ENCODE assay signal across 10 mouse cellular contexts in genomic region chr2:152821566-152821965, GRCm38 (mm10). TPM values are rescaled to one million over a fixed set of nuclear protein-coding genes. Genes with fewer than 3 reads are reported as not detected.
DNase-seq lines count a peak whose midpoint lies in the region; ATAC-seq and TF ChIP-seq lines count a peak whose summit lies in the region.
"Had no signal": no experiment of that assay in that cellular context is flagged by ENCODE, and none has a peak within 500 bp of the region (broad histone marks: within the 10 kb centered on the region; RNA-seq: fewer than 3 reads in every experiment).

No protein-coding gene starts in this region.

- peak overlapping the region; percentile 90 for H3K27ac ChIP-seq in heart, embryonic 12.5 days (ENCODE audit: poor library complexity, severe bottlenecking)
- H3K27ac ChIP-seq in midbrain, embryonic 11.5 days (ENCODE audit: low read depth, low read length): no peak overlapping the region
- H3K27ac ChIP-seq in midbrain, embryonic 14.5 days (replicated peaks; ENCODE audit: low read depth, low read length): no peak overlapping the region
- H3K27ac ChIP-seq in hindbrain, postnatal 0 days: peak overlapping the region; percentile 73
- peak overlapping the region; percentile 10 for H3K27ac ChIP-seq in stomach, embryonic 14.5 days (ENCODE audit: low read length)
- H3K27ac ChIP-seq: forebrain, embryonic 13.5 days had no signal

- H3K4me2 ChIP-seq in heart, embryonic 12.5 days: peak overlapping the region; percentile 18; the same call in 1 of the 2 replicates
- no peak overlapping the region for H3K4me2 ChIP-seq in midbrain, embryonic 11.5 days
- H3K4me2 ChIP-seq in midbrain, embryonic 14.5 days (ENCODE audit: low read length): no peak overlapping the region
- H3K4me2 ChIP-seq in hindbrain, postnatal 0 days (ENCODE audit: low read depth, low read length): no peak overlapping the region
- H3K4me2 ChIP-seq in stomach, embryonic 14.5 days (replicated peaks; ENCODE audit: low read depth, low read length): no peak overlapping the region
- H3K4me2 ChIP-seq: forebrain, embryonic 13.5 days had no signal

- H3K9me3 ChIP-seq in heart, embryonic 12.5 days (replicated peaks): no peaks in the 10 kb centered on the region
- no peaks in the 10 kb centered on the region for H3K9me3 ChIP-seq in midbrain, embryonic 11.5 days (ENCODE audit: control insufficient read depth, low read length)
- H3K9me3 ChIP-seq in midbrain, embryonic 14.5 days (ENCODE audit: control insufficient read depth, low read length): no peaks in the 10 kb centered on the region
- no peaks in the 10 kb centered on the region for H3K9me3 ChIP-seq in hindbrain, postnatal 0 days (ENCODE audit: low read length)
- no peaks in the 10 kb centered on the region for H3K9me3 ChIP-seq in stomach, embryonic 14.5 days (ENCODE audit: control insufficient read depth, low read depth, low read length)
- H3K9me3 ChIP-seq: forebrain, embryonic 13.5 days had no signal

- H3K36me3 ChIP-seq in heart, embryonic 12.5 days: peaks cover 10% of the 10 kb centered on the region
- peaks cover 7% of the 10 kb centered on the region for H3K36me3 ChIP-seq in midbrain, embryonic 11.5 days (ENCODE audit: control insufficient read depth, insufficient read depth, low read length)
- peaks cover 27% of the 10 kb centered on the region for H3K36me3 ChIP-seq in midbrain, embryonic 14.5 days (ENCODE audit: control insufficient read depth, insufficient read depth, low read length)
- no peaks in the 10 kb centered on the region for H3K36me3 ChIP-seq in hindbrain, postnatal 0 days (ENCODE audit: insufficient read depth, low read length)
- 0 out of 2 replicates have a peak, but pooled peaks cover 6% of the 10 kb centered on the region for H3K36me3 ChIP-seq in stomach, embryonic 14.5 days (ENCODE audit: control insufficient read depth, insufficient read depth, low read length)

- peaks cover 79% of the 10 kb centered on the region for H3K4me1 ChIP-seq in heart, embryonic 12.5 days (replicated peaks)
- peaks cover 22% of the 10 kb centered on the region for H3K4me1 ChIP-seq in midbrain, embryonic 11.5 days (ENCODE audit: control insufficient read depth, insufficient read depth, low read length)
- H3K4me1 ChIP-seq in midbrain, embryonic 14.5 days (ENCODE audit: control insufficient read depth, insufficient read depth, low read length): peaks cover 51% of the 10 kb centered on the region
- peaks cover 43% of the 10 kb centered on the region for H3K4me1 ChIP-seq in hindbrain, postnatal 0 days (ENCODE audit: insufficient read depth, low read length)
- peaks cover 42% of the 10 kb centered on the region for H3K4me1 ChIP-seq in stomach, embryonic 14.5 days (ENCODE audit: control insufficient read depth, insufficient read depth, low read length)

- DNase-seq in heart, adult 18-20 months: no peak
- peak; percentile 82 for DNase-seq in midbrain, embryonic 11.5 days (ENCODE audit: low spot score, missing footprints)
- DNase-seq in midbrain, embryonic 14.5 days: no peak
- DNase-seq in hindbrain, postnatal 0 days (ENCODE audit: low spot score): no peak
- no peak for DNase-seq in adrenal gland, postnatal 4 days (ENCODE audit: low spot score in 2 of 2)
- DNase-seq in cerebellum, adult 8-10 months: no peak
- DNase-seq: thymus, adult 18-20 months had no signal

- no peak overlapping the region for H3K4me3 ChIP-seq in heart, embryonic 12.5 days
- H3K4me3 ChIP-seq in midbrain, embryonic 11.5 days (ENCODE audit: low read depth, low read length): no peak overlapping the region
- H3K4me3 ChIP-seq in midbrain, embryonic 14.5 days (replicated peaks; ENCODE audit: low read depth, low read length): no peak overlapping the region
- H3K4me3 ChIP-seq in hindbrain, postnatal 0 days (ENCODE audit: low read length): no peak overlapping the region
- H3K4me3 ChIP-seq in stomach, embryonic 14.5 days (ENCODE audit: low read depth, low read length): no peak overlapping the region
- H3K4me3 ChIP-seq: forebrain, embryonic 13.5 days had no signal

- no peaks in the 10 kb centered on the region for H3K27me3 ChIP-seq in heart, embryonic 12.5 days (replicated peaks)
- H3K27me3 ChIP-seq in midbrain, embryonic 11.5 days (ENCODE audit: control insufficient read depth, insufficient read depth, low read length): no peaks in the 10 kb centered on the region
- no peaks in the 10 kb centered on the region for H3K27me3 ChIP-seq in midbrain, embryonic 14.5 days (ENCODE audit: control insufficient read depth, insufficient read depth, low read length)
- H3K27me3 ChIP-seq in hindbrain, postnatal 0 days (ENCODE audit: insufficient read depth, low read length): no peaks in the 10 kb centered on the region
- H3K27me3 ChIP-seq in stomach, embryonic 14.5 days (ENCODE audit: control insufficient read depth, insufficient read depth, low read length): no peaks in the 10 kb centered on the region
- H3K27me3 ChIP-seq: forebrain, embryonic 13.5 days had no signal

- no peak for ATAC-seq in heart, embryonic 12.5 days (ENCODE audit: insufficient number of reproducible peaks, low FRiP score)
- ATAC-seq in midbrain, embryonic 11.5 days (ENCODE audit: low FRiP score): no peak
- no peak for ATAC-seq in midbrain, embryonic 14.5 days (ENCODE audit: low FRiP score, low TSS enrichment)
- no peak for ATAC-seq in hindbrain, postnatal 0 days
- ATAC-seq in stomach, embryonic 14.5 days (ENCODE audit: insufficient number of reproducible peaks, insufficient read depth, low FRiP score, low read depth): no peak
- ATAC-seq: forebrain, embryonic 13.5 days had no signal

- no peak overlapping the region for H3K9ac ChIP-seq in heart, embryonic 12.5 days
- H3K9ac ChIP-seq in midbrain, embryonic 11.5 days (ENCODE audit: low read length): no peak overlapping the region
- H3K9ac ChIP-seq in midbrain, embryonic 14.5 days (replicated peaks; ENCODE audit: low read length): no peak overlapping the region
- H3K9ac ChIP-seq in hindbrain, postnatal 0 days (replicated peaks; ENCODE audit: low read length): no peak overlapping the region
- H3K9ac ChIP-seq in stomach, embryonic 14.5 days (replicated peaks; ENCODE audit: low read depth, low read length): no peak overlapping the region
- H3K9ac ChIP-seq: forebrain, embryonic 13.5 days had no signal

- no peak for TF ChIP-seq CTCF in hindbrain, postnatal 0 days (IDR thresholded peaks at IDR 0.05; ENCODE audit: low read depth)

RNA-seq across cellular contexts. Expression of gene Bcl2l1, which starts 10.0 kb away (rescaled TPM):
- polyA plus RNA-seq in heart, embryonic 12.5 days (2016; fragmentation: Nextera tagmentation; extraction: Ambion mirVana): 83.0 and 85.9 TPM in 2 replicates
- total RNA-seq in heart, adult 18-20 months (2021): 100 to 1,000 TPM in 1 of 2 experiments, 10 to 100 TPM in 1; 77.8 to 111 TPM
- polyA plus RNA-seq in midbrain, embryonic 11.5 days (2014; fragmentation: Nextera tagmentation; extraction: Ambion mirVana): 120 and 125 TPM in 2 replicates
- polyA plus RNA-seq in midbrain, embryonic 14.5 days (2014; fragmentation: Nextera tagmentation; extraction: Ambion mirVana): 171 and 208 TPM in 2 replicates
- 130 and 135 TPM in 2 replicates for total RNA-seq in hindbrain, postnatal 0 days (2014; rRNA removed)
- polyA plus RNA-seq in hindbrain, postnatal 0 days (2015; fragmentation: Nextera tagmentation; extraction: Ambion mirVana): 110 and 123 TPM in 2 replicates
- polyA plus RNA-seq in stomach, embryonic 14.5 days (2014; fragmentation: Nextera tagmentation; extraction: Ambion mirVana): 79.4 and 82.4 TPM in 2 replicates
- total RNA-seq in adrenal gland, postnatal 4 days (2021): 10 to 100 TPM; 63.5 to 64.6 TPM

RNA-seq across cellular contexts. Expression of gene Tpx2, which starts 26.2 kb away (rescaled TPM):
- 65.6 and 74.1 TPM in 2 replicates for polyA plus RNA-seq in heart, embryonic 12.5 days (2016; fragmentation: Nextera tagmentation; extraction: Ambion mirVana)
- 1 to 10 TPM in 1 of 2 experiments, under 1 TPM in 1; 0.90 to 1.0 TPM for total RNA-seq in heart, adult 18-20 months (2021)
- 166 and 187 TPM in 2 replicates for polyA plus RNA-seq in midbrain, embryonic 11.5 days (2014; fragmentation: Nextera tagmentation; extraction: Ambion mirVana)
- polyA plus RNA-seq in midbrain, embryonic 14.5 days (2014; fragmentation: Nextera tagmentation; extraction: Ambion mirVana): 14.2 and 27.5 TPM in 2 replicates
- 8.1 and 15.6 TPM in 2 replicates for total RNA-seq in hindbrain, postnatal 0 days (2014; rRNA removed)
- polyA plus RNA-seq in hindbrain, postnatal 0 days (2015; fragmentation: Nextera tagmentation; extraction: Ambion mirVana): 14.3 and 21.0 TPM in 2 replicates
- 91.7 and 95.3 TPM in 2 replicates for polyA plus RNA-seq in stomach, embryonic 14.5 days (2014; fragmentation: Nextera tagmentation; extraction: Ambion mirVana)
- total RNA-seq in adrenal gland, postnatal 4 days (2021): 10 to 100 TPM; 31.7 to 39.7 TPM

Comparison
In these comparisons a context has a peak if more than half of its experiments do, and no peak if none do; other contexts are left out.
1. H3K27ac ChIP-seq: peak in heart, embryonic 12.5 days (single experiment), hindbrain, postnatal 0 days (single experiment) and stomach, embryonic 14.5 days (single experiment); none in midbrain, embryonic 11.5 days (single experiment) and midbrain, embryonic 14.5 days (single experiment).